Mouse (Mus musculus) brain, embryonic 14.5 days (tissue): ENCODE data around the gene Slc9a8. TPM values are rescaled to one million over a fixed set of nuclear protein-coding genes. Genes with fewer than 3 reads are reported as not detected.

Experiments
- DNase-seq: peaks from one replicate; pipeline ENCODE4 v3.0.0-alpha.2; 2011; ENCODE audit warnings: low read depth
- CTCF ChIP-seq: fragments of 200-500 bp; IDR thresholded peaks from 2 replicates; pipeline ENCODE4 v1.5.1; 2012; ENCODE audit warnings: inconsistent platforms, mild to moderate bottlenecking, moderate library complexity, borderline replicate concordance; ENCODE audit not compliant: insufficient read depth, insufficient read length; ENCODE audit errors: extremely low read depth
- POLR2A ChIP-seq: fragments of 200-500 bp; IDR thresholded peaks from 2 replicates; pipeline ENCODE4 v1.6.1; 2012; ENCODE audit warnings: mild to moderate bottlenecking, inconsistent platforms, borderline replicate concordance; ENCODE audit not compliant: poor library complexity, insufficient read depth, insufficient read length, severe bottlenecking; ENCODE audit errors: extremely low read depth
- polyA plus RNA-seq: library from polyadenylated mRNA; depleted of rRNA; stranded (reverse); fragments of >200 nt; gene quantifications from 2 replicates; pipeline ENCODE4 v1.2.3, GENCODE M21; 2012

Gene Slc9a8
- polyA plus RNA-seq, 1 experiment: 45.5 TPM

DNA sequence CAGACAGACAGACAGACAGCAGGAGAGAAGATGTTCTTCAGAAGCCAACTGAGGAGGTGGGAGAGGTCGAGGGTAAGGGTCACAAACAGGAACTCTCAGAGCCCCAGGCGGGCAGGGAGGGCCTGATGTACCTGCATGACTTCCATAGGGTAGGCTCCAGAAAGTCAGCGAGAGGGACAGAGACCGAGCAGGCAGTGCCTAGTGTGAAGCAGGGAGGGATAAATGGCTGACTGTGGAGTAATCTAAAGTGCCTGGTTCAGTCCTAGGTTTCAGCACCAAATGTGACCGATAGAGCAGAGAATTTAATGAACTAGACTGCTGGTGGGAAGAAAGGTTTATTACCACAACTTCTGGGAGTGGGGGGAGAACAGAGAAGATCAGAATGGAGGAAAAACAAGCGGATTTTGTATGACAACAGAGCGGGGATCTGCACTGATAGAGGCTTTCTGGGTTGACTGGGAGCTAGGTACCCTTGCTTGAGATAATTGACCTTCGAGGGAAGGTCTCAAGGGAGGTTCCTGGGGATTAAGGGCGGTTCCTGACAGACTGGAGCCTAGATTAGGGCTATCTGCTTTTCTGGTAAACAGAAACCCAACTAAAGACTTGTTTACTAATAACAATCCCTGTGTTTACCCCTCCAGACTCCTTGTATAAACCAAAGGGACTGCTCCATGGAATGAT is 9.4 kb downstream of the Slc9a8 start:
- DNase-seq: no peak
- TF ChIP-seq POLR2A (no peak), CTCF (no peak)

DNA sequence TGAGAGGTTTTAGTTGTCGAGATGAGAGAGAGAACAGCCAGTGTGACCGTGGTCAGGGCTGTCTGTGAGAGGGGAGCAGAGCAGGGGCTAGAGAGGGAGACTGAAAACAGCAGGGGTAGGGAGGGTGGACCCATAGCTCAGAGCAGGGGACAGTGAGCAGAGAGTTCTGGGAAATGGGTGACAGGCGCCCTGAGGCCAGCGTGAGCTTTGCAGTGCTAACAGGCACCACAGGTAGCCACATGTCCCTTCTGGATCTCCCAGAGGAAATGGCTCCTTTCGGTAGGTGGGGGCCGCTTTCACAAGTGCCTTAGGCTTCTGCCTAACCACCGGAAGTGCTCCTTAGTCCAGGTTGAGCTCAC is 9.9 kb downstream of the Slc9a8 start:
- TF ChIP-seq POLR2A: no peak
- no peak for TF ChIP-seq CTCF
- DNase-seq: no peak

DNA sequence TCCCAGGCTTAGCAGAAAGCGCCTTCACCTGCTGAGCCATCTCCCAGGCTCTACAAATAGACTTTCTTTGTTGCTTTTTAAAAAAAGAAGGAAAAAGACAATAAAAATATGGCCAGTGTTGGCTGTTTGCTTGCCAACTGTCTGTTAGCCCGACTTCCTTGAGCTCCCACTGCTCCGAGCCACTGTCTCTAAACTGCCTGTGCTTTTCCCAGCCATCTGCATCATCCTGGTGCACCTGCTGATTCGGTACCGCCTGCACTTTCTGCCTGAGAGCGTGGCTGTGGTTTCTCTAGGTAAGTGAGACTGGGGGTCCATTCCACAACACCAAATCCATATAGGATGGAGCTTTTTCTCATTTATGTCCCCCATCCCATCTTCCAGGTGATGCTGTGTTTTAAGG is 13.1 kb downstream of the Slc9a8 start:
- TF ChIP-seq POLR2A: no peak
- no peak for TF ChIP-seq CTCF
- no peak for DNase-seq

DNA sequence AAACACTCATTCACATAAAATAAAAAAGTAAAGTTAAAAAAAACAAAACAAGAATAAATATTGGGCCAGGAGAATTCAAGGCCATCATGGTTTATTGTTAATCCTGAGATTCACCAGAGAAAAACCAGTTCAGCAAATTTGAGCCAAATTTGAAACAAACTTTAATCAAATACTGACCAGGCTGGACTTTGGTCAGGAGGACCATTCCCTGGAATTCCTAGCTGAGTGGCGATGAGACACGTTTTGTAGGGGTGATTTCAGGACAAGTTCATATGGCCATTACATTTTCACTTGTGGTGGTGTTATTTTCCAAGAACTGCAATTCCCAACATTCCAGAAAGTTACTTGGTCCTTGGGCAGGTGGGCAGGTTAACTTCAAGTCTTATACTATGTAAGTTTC is 14.1 kb downstream of the Slc9a8 start:
- DNase-seq: no peak
- no peak for TF ChIP-seq CTCF
- TF ChIP-seq POLR2A: no peak

DNA sequence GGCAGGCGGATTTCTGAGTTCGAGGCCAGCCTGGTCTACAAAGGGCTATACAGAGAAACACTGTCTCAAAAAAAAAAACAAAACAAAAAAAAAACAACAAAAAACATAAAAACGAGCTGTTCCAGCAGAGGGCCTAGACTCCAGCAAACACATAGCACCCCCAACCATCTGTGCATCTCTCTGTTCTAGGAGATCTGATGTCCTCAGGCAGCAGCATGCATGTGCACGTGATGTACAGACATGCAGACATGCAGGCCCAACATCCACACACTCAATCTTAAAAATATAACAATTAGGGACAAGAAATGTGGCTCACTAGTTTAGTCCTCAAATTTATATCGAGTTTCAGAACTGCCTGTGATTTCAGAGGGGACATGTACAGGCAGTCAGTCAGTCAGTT is 14.9 kb downstream of the Slc9a8 start:
- TF ChIP-seq POLR2A: no peak
- no peak for TF ChIP-seq CTCF
- DNase-seq: no peak

DNA sequence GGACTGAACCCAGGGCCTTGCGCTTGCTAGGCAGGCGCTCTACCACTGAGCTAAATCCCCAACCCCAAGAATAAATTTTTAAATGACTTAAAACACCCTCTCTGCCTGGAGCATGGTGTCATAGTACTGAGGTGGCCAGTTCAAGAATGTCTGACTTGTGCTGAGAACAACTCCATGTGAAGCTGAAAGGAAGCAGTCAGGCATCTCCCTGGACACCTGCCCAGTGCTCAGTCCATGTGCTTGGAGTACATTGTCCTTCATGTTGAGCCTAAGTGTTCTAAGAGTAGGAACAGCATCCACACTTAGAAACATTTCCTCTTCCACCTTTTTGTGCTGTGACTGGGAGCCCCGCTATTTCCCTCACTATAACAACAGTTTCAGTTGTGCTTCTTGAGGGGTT is 17.9 kb downstream of the Slc9a8 start:
- no peak for DNase-seq
- TF ChIP-seq CTCF (no peak), POLR2A (no peak)

DNA sequence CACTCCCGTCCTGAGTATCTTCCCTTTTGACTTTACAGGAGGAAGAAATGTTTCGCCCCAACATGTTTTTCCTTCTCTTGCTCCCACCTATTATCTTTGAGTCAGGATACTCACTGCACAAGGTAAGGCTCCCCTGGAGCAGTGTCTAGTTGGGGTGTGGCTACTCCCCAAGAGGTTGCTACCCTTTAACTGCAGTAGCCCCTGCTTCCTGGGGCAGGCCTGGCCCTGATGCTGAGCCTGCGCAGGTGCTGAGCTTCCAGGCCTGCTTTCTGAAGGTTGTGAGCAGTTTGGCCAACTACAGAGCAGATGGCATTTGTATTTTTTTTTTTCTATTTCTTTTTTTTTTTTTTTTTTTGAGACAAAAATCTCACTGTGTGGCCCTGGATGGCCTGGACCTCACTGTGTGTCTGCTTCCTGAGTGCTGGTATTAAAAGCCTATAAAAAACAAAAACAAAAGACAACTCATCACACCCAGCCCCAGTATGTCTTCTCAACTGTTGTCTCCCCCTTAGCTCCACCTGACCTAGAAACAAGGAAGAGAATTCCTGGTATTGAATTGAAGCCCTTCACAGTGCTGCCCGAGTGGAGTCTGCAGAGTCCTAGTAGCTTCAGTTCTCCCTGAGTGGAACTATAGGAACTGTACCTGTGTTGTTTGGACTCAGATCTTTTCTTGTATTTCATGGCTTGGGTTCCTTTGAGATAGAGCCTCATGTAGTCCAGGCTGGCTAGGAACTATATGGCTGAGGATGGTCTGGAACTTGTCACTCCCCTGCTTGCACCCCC is 22.1 kb downstream of the Slc9a8 start:
- TF ChIP-seq POLR2A (no peak), CTCF (no peak)

DNA sequence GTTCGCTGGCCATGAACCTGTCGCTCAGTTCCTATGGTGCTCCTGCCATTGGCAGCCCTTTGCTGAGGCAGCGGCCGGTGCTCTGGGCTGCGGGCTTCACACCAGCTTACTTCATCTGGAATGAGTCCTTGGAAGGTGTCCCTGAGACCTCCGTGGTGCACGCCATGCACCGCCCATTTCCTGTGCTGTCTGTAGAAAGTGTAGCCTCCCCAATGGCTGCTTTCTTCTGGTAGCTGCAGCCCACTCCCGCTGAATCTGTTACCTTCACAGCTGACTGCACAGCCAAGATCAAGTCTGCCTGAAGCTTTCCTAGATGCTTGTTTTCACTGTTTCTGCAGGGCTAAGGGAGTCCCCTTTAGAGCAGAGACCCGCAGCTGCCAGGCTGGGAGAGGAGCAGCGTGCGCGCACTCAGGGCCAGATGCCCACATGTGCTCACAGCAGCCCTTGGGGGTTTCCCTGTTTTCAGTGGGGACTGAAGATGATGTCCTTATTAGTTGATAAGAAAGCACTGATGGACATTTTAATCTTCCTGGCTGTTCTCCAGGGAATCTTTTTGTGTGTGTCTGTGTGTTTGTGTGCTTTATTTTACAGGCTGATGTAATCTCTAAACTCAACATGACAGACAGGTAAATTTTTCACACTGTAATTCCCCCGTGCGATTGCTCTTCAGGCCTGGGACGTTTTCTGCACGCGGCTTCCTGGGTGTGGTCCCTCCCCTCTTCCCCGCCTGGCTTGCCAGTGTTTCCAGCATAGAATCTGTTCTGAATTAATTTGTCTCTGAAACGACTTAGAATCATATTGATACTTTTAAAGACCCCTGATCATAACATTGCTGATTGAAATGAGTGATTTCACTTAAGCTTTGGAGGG is 24.6 kb downstream of the Slc9a8 start:
- TF ChIP-seq CTCF: no peak
- no peak for TF ChIP-seq POLR2A
- peak; percentile 37 for DNase-seq

More for the DNA sequence above, 22.1 kb downstream of the Slc9a8 start:
- DNase-seq: no peak

DNA sequence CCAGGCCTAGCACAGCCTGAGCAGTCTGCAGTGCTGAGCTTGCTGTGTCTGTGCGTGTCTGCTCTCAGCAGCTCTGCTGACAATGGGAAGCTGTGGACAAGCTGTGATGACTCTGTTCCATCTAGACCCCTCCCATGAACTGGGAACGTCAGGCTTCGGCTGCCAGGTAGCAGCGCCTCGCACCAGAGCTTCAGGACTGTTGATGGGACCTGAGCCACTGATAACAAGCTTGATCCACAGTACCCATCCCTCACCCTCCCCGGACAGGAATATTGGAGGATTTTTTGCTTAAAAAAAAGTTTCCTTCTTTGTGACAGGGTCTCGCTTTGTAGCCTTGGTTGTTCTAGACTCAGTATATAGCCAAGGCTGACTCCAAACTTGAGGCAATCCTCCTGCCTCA is 25.7 kb downstream of the Slc9a8 start:
- TF ChIP-seq POLR2A (no peak), CTCF (no peak)
- no peak for DNase-seq

DNA sequence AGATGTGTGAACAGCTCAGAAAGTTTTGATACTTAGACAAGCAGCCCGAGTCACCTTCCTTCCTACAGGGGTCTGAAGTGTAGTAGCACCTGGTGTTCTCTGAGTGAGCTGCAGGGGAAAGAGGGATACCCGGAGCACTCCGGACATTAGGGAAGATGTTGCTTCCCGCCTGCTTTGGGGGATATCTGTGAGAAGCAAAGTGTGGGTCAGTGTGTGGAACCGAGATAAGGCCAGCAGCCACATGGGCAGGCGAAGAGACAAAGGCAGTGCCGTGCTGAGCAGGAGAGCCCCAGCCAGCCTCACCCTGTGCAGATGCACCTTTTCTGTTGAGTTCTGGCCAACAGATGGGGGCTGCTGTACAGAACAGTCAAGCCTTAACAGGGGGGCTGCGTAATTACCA is 26.1 kb downstream of the Slc9a8 start:
- DNase-seq: no peak
- TF ChIP-seq POLR2A: no peak
- TF ChIP-seq CTCF: no peak

DNA sequence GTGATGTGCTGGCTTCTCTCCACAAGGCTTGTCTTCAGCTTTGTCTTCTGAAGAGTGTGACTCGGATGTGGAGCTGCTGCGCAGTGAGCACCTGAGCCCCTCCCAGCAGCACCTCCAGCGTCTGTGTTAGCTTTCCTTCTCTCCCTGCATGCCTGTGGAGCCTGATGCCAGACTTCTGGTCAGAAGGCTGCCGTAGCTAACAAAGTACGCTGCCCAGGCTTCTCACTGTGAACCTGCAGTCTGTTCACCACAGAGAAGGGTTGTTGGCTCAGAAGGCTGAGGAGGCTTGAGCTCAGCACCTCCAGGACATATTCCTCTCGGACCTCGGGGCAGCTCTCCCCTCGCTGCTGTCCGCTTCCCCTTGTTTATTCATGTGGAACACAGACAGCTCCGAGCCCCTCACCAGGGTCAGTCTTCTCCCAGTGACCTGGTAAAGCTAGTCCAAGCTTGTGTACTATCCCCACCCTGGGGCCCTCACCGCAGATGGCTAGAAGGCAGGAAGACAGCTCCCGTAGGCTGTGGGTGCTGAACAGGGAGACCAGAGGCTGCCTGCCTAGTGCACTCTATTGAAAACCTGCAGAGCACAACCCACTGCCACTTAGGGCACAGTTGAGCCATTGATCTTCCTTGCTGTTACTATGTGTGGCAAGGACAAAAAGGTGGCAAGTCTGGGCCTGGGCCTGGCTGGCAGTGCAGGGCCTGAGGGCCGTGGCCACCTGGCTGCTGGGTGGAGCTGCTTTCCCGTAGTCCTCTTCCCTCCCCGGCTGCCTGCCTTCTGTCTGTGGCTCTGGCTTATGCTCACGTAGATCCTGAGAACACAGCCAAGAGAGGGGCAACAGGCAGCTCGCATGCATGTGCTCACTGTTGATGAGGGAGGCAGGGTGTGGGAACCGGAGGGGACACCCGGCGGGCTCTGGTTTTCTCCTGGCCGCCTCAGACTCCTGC is 28.1 kb downstream of the Slc9a8 start:
- DNase-seq: no peak
- TF ChIP-seq CTCF: no peak
- no peak for TF ChIP-seq POLR2A

DNA sequence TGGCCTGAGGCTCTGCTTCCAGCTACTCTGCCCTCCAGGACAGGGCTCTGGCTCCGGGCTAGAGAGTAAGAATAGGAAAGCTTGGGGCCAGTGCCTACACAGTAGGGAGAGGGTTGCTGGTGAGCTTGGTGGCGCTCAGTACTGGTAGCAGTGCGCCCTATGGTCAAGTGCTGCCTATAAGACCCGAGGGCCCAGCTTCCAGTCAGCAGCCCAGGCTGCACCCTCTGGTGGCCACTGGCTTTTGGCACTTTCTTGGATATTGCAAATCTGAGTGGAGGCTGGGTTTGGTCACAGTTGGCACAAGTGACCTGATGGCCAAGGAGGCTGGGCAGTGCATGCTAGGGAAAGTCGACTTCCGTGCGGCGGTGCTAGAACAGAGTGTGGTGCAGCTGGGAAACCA is 29.1 kb downstream of the Slc9a8 start:
- TF ChIP-seq CTCF (peak; percentile 14; the same call in 1 of the 2 replicates), POLR2A (no peak)
- no peak for DNase-seq
